Mouse (Mus musculus): Measurements from ENCODE around the gene Mre11a. TPM values are rescaled to one million over a fixed set of nuclear protein-coding genes. Genes with fewer than 3 reads are reported as not detected.
"Not testable (repeated sequence)": the region's sequence is repeated elsewhere in the genome, so short reads cannot be mapped to it uniquely, and the experiment has no call there.

Mre11a gene
- polyA plus RNA-seq, 1 experiment from 2014 or later, result 22.4 TPM

DNA sequence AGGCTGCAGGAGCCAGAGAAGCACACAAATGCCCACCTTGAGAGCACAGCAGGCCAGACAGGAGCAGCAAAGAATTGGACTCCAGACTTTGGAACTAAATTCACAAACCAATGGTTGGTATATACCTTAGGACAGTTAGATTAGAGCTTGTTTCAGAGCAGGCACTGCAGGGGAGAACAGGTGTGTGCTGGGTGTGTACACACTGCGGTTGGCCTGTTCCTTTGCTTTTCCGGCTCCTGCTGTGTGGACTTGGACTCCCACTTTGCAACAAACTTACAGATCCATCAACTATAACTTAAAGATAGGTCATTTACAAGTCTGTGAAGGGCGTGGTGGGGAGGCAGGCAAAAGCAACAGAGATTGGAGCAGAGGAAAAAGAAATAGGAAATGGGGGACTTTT is 74.3 kb downstream of the Mre11a start:
- Histone ChIP-seq H3K27ac (no peak overlapping the region), H3K9ac (no peak overlapping the region), H3K4me1 (peaks cover 8% of the 10 kb centered on the region), H3K27me3 (peaks cover 50% of the 10 kb centered on the region), H3K4me3 (no peak overlapping the region), H3K36me3 (ENCODE audit: poor library complexity, severe bottlenecking) (no peaks in the 10 kb centered on the region), H3K4me2 (no peak overlapping the region), H3K9me3 (replicated peaks) (no peaks in the 10 kb centered on the region)
- WGBS, result 87% methylated on average over 3 of the region's 3 CpGs
- ATAC-seq, result no peak

DNA sequence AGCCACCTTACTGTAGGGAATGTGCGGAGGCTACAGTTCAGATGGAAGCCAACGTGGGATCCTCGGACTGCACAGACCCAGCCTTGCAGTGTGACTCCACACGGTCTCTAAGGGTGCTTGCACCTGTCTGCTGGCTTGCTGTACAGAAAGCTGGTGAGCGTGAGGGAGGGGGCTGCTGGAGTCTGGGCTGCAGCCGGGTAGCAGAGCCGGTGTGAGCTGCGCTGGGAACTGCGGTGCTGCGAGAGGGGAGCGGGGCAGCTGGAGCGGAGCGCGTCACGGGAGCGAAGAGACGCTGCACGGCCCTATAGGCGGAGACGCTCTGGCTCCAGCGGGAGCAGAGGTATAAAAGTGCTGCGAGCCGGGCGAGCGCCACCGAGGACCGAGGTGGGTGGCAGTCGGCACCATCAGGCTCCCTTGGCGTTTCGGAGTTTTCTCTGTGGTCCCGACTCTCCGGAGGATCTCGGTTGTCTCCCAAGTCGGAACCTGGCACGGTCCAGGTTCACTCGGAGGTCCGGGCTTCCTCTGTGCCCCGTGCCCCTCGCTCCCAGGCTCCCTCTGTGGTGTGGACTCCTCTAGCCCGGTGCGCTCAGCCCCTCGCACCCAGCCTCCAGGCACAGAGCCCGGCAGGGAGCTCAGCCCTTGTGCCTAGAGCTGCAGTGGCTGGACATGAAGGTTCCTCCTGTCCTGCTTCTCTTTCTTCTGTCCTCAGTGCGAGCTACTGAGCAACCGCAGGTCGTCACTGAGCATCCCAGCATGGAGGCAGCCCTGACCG is 75.6 kb downstream of the Mre11a start, which contains the start of gene Gpr83:
TSS of gene Gpr83 (plus strand) at position 343 of the 772 bp plus-strand sequence.
- no peaks in the 10 kb centered on the region for H3K9me3 ChIP-seq (replicated peaks)
- H3K27me3 ChIP-seq, result peaks cover 50% of the 10 kb centered on the region
- WGBS, result 2% methylated on average over 47 of the region's 47 CpGs

GRCm38 (mm10) chr9:14863126-14863525 is 78.7 kb downstream of the Mre11a start:
- peaks cover 8% of the 10 kb centered on the region for H3K4me1 ChIP-seq
- 87% methylated on average over 3 of the region's 3 CpGs for WGBS
- ATAC-seq, result no peak
- H3K36me3 ChIP-seq (ENCODE audit: poor library complexity, severe bottlenecking), result no peaks in the 10 kb centered on the region
- no peak overlapping the region for H3K27ac ChIP-seq
- H3K4me3 ChIP-seq, result no peak overlapping the region
- no peak overlapping the region for H3K4me2 ChIP-seq
- no peaks in the 10 kb centered on the region for H3K9me3 ChIP-seq (replicated peaks)
- H3K27me3 ChIP-seq, result peaks cover 47% of the 10 kb centered on the region
- no peak overlapping the region for H3K9ac ChIP-seq

More for the DNA sequence above, 75.6 kb downstream of the Mre11a start, which contains the start of gene Gpr83:
- peak within 1 kb of the TSS; percentile 61 for H3K9ac ChIP-seq
- peak within 1 kb of the TSS; percentile 94 for H3K4me2 ChIP-seq
- H3K4me3 ChIP-seq, result peak within 1 kb of the TSS; percentile 49
- ATAC-seq, result peak; percentile 98
- peaks cover 8% of the 10 kb centered on the region for H3K4me1 ChIP-seq
- no peaks in the 10 kb centered on the region for H3K36me3 ChIP-seq (ENCODE audit: poor library complexity, severe bottlenecking)
- no peak within 1 kb of the TSS for H3K27ac ChIP-seq

DNA sequence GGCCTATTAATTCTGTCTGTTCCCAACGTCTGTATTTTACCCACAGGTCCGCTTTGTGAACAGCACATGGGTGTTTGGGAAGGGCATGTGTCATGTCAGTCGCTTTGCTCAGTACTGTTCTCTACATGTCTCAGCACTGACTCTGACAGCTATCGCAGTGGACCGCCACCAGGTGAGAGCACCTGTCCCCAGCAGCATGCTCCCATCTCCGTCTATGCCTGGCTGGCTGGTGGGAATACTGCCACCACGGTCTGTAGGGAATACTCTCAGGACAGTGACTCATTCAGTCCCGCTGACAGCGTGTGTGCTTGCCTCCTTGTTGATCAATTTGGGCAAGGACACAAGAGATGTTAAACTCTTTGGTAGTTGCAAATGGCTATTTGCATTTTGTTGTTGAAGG is 80.3 kb downstream of the Mre11a start:
- Histone ChIP-seq H3K27me3 (peaks cover 31% of the 10 kb centered on the region), H3K4me1 (peaks cover 5% of the 10 kb centered on the region), H3K4me2 (no peak overlapping the region), H3K4me3 (no peak overlapping the region), H3K9me3 (replicated peaks) (no peaks in the 10 kb centered on the region), H3K9ac (no peak overlapping the region), H3K27ac (no peak overlapping the region), H3K36me3 (ENCODE audit: poor library complexity, severe bottlenecking) (no peaks in the 10 kb centered on the region)
- WGBS, result 84% methylated on average over 9 of the region's 9 CpGs
- no peak for ATAC-seq

GRCm38 (mm10) chr9:14866957-14867356 is 82.5 kb downstream of the Mre11a start:
- Histone ChIP-seq H3K27ac (no peak overlapping the region), H3K27me3 (peaks cover 10% of the 10 kb centered on the region), H3K9me3 (replicated peaks) (no peaks in the 10 kb centered on the region), H3K4me2 (no peak overlapping the region), H3K9ac (no peak overlapping the region), H3K36me3 (ENCODE audit: poor library complexity, severe bottlenecking) (no peaks in the 10 kb centered on the region), H3K4me3 (no peak overlapping the region), H3K4me1 (peaks cover 3% of the 10 kb centered on the region)
- peak; percentile 57; the same call in 1 of the 2 replicates for ATAC-seq
- 35% methylated on average over 7 of the region's 7 CpGs for WGBS

- no peak overlapping the region for H3K4me2 ChIP-seq
Measured at GRCm38 (mm10) chr9:14868326-14868725, 83.9 kb downstream of the Mre11a start.

DNA sequence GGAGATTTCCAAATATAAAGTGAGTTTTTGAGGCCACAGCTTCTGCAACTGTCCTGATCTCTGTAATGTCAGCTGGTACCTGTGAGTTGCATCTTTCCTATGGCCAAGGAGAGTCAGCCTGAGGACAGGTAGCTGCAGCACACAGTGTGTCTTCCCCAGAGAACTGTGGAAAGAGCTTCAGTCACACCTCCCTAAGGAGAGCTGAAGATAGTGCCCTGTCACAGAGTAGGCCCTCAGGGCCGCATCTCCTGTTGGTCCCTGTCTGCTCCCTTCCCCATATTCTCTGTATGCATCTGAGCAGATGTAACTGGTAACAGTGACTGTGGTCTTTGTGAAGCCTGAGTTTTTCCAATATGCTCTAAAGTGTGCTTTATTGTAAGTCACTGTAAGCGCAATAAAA is 85.9 kb downstream of the Mre11a start:
- no peak overlapping the region for H3K4me3 ChIP-seq
- ATAC-seq, result no peak
- no peak overlapping the region for H3K27ac ChIP-seq
- WGBS, result 87% methylated on average over 2 of the region's 2 CpGs
- no peaks in the 10 kb centered on the region for H3K27me3 ChIP-seq
- no peak overlapping the region for H3K9ac ChIP-seq
- peaks cover 14% of the 10 kb centered on the region for H3K4me1 ChIP-seq
- no peaks in the 10 kb centered on the region for H3K36me3 ChIP-seq (ENCODE audit: poor library complexity, severe bottlenecking)
- no peak overlapping the region for H3K4me2 ChIP-seq
- H3K9me3 ChIP-seq (replicated peaks), result no peaks in the 10 kb centered on the region

More at GRCm38 (mm10) chr9:14868326-14868725, 83.9 kb downstream of the Mre11a start:
- WGBS, result 96% methylated on average over 8 of the region's 8 CpGs
- no peaks in the 10 kb centered on the region for H3K36me3 ChIP-seq (ENCODE audit: poor library complexity, severe bottlenecking)
- ATAC-seq, result no peak
- no peak overlapping the region for H3K27ac ChIP-seq
- H3K4me1 ChIP-seq, result peaks cover 14% of the 10 kb centered on the region
- H3K9me3 ChIP-seq (replicated peaks), result no peaks in the 10 kb centered on the region
- H3K4me3 ChIP-seq, result no peak overlapping the region
- H3K27me3 ChIP-seq, result no peaks in the 10 kb centered on the region
- no peak overlapping the region for H3K9ac ChIP-seq

- H3K27me3 ChIP-seq, result no peaks in the 10 kb centered on the region
- H3K4me1 ChIP-seq, result peaks cover 14% of the 10 kb centered on the region
- 95% methylated on average over 10 of the region's 10 CpGs for WGBS
- no peaks in the 10 kb centered on the region for H3K36me3 ChIP-seq (ENCODE audit: poor library complexity, severe bottlenecking)
- no peak overlapping the region for H3K4me3 ChIP-seq
- no peak for ATAC-seq
- H3K9ac ChIP-seq, result no peak overlapping the region
- H3K9me3 ChIP-seq (replicated peaks), result no peaks in the 10 kb centered on the region
- H3K27ac ChIP-seq, result no peak overlapping the region
- H3K4me2 ChIP-seq, result no peak overlapping the region
Measured at GRCm38 (mm10) chr9:14870802-14871201, 86.3 kb downstream of the Mre11a start.

- Histone ChIP-seq H3K9ac (no peak overlapping the region), H3K9me3 (replicated peaks) (no peaks in the 10 kb centered on the region), H3K4me1 (peaks cover 14% of the 10 kb centered on the region), H3K4me3 (no peak overlapping the region), H3K27ac (no peak overlapping the region), H3K4me2 (no peak overlapping the region), H3K36me3 (ENCODE audit: poor library complexity, severe bottlenecking) (no peaks in the 10 kb centered on the region), H3K27me3 (no peaks in the 10 kb centered on the region)
- 71% methylated on average over 3 of the region's 3 CpGs for WGBS
- ATAC-seq, result no peak
Measured at GRCm38 (mm10) chr9:14871536-14871935, 87.1 kb downstream of the Mre11a start.

- 23% methylated on average over 17 of the region's 17 CpGs for WGBS
- peak overlapping the region; percentile 22; the same call in 1 of the 2 replicates for H3K27ac ChIP-seq
- H3K27me3 ChIP-seq, result no peaks in the 10 kb centered on the region
- peak; percentile 76 for ATAC-seq
- peaks cover 14% of the 10 kb centered on the region for H3K4me1 ChIP-seq
- H3K9ac ChIP-seq, result no peak overlapping the region
- H3K4me3 ChIP-seq, result no peak overlapping the region
- H3K9me3 ChIP-seq (replicated peaks), result no peaks in the 10 kb centered on the region
- no peaks in the 10 kb centered on the region for H3K36me3 ChIP-seq (ENCODE audit: poor library complexity, severe bottlenecking)
- H3K4me2 ChIP-seq, result no peak overlapping the region
Measured at GRCm38 (mm10) chr9:14872181-14872930, 87.9 kb downstream of the Mre11a start.

- Histone ChIP-seq H3K36me3 (ENCODE audit: poor library complexity, severe bottlenecking) (no peaks in the 10 kb centered on the region), H3K27ac (no peak overlapping the region), H3K4me2 (no peak overlapping the region), H3K4me1 (peaks cover 14% of the 10 kb centered on the region), H3K27me3 (no peaks in the 10 kb centered on the region), H3K9me3 (replicated peaks) (no peaks in the 10 kb centered on the region), H3K9ac (no peak overlapping the region), H3K4me3 (no peak overlapping the region)
- WGBS, result 58% methylated on average over 5 of the region's 5 CpGs
- no peak for ATAC-seq
Measured at GRCm38 (mm10) chr9:14875743-14876507, 91.5 kb downstream of the Mre11a start.

DNA sequence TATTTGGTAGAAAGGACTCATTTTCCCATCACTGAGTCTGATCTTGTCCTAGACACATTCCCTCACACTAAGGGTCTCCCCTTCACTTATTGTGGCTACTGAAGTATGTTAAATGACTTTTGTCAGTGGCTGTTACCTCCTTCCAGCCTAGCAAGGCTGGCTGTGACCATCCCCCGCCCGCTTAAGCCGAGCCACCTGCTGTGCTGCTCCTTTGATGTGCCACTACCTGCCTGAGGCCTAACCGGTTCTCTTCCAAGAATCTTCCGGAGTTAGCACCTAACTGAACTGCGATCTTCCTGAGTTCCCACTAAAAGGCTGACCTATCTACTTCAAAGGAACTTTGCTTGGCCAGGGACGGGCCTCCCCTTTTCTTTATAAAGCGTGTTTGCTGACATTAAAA is 92.1 kb downstream of the Mre11a start:
- not testable (repeated sequence) for H3K4me2 ChIP-seq; H3K27ac ChIP-seq; H3K9ac ChIP-seq; H3K4me3 ChIP-seq; H3K9me3 ChIP-seq (replicated peaks); H3K36me3 ChIP-seq (ENCODE audit: poor library complexity, severe bottlenecking); ATAC-seq; H3K27me3 ChIP-seq
- H3K4me1 ChIP-seq, result peaks cover 14% of the 10 kb centered on the region
- 23% methylated on average over 8 of the region's 8 CpGs for WGBS
